Mouse (Mus musculus): Measurements from ENCODE around the gene Fam71f1. TPM values are rescaled to one million over a fixed set of nuclear protein-coding genes. Genes with fewer than 3 reads are reported as not detected.

Gene Fam71f1
- polyA plus RNA-seq, 1 experiment from 2014 or later, result not detected

DNA sequence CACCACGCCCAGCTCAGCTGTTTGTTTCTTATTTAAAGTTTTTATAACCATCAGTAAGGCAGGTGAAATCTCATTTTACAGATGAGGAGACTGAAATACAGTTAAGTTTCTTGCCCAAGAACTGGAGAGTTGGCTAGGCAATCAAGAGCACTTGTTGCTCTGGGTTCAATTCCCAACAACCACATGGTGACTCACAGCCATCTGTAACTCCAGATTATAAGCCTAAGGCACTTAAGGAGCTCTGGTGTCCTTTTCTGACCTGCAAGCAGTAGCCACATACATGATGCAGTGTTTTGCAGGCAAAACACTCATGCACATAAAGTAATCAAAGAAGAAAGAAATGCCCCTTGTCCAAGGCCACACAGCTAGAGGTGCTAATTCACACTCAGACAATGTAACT is 46.3 kb downstream of the Fam71f1 start:
- ATAC-seq (ENCODE audit: insufficient number of reproducible peaks, low FRiP score, low TSS enrichment, low read depth), result no peak
- 93% methylated on average over 1 of the region's 1 CpGs for WGBS
- Histone ChIP-seq H3K9me3 (replicated peaks) (no peaks in the 10 kb centered on the region), H3K4me3 (replicated peaks) (no peak overlapping the region), H3K27ac (replicated peaks) (no peak overlapping the region), H3K4me2 (replicated peaks) (no peak overlapping the region), H3K27me3 (no peaks in the 10 kb centered on the region), H3K4me1 (peaks cover 23% of the 10 kb centered on the region), H3K36me3 (peaks cover 42% of the 10 kb centered on the region), H3K9ac (no peak overlapping the region)

DNA sequence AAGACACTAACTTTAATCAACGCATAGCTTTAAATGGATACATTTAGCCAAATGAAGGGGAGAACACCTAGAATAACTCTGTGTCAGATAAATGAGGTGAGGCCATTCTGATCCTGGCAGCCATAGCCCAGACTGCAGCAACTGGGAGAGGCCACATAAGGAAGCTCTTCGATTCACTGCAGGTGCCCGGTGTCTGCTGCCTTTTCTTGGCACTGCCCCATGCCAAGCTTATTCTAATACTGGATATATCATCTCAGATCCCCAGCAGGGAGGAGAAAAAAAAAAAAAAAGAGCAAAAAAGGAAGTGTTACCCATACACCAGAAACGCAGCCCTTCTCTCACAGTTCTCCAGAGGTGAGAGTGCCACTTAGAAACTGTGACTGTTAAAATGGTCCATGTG is 58.4 kb downstream of the Fam71f1 start:
- Histone ChIP-seq H3K27ac (replicated peaks) (no peak overlapping the region), H3K4me3 (replicated peaks) (no peak overlapping the region), H3K9me3 (replicated peaks) (no peaks in the 10 kb centered on the region), H3K9ac (no peak overlapping the region), H3K4me2 (replicated peaks) (no peak overlapping the region), H3K36me3 (peaks cover 60% of the 10 kb centered on the region), H3K27me3 (no peaks in the 10 kb centered on the region), H3K4me1 (no peaks in the 10 kb centered on the region)
- no peak for ATAC-seq (ENCODE audit: insufficient number of reproducible peaks, low FRiP score, low TSS enrichment, low read depth)
- WGBS, result 87% methylated on average over 4 of the region's 4 CpGs

DNA sequence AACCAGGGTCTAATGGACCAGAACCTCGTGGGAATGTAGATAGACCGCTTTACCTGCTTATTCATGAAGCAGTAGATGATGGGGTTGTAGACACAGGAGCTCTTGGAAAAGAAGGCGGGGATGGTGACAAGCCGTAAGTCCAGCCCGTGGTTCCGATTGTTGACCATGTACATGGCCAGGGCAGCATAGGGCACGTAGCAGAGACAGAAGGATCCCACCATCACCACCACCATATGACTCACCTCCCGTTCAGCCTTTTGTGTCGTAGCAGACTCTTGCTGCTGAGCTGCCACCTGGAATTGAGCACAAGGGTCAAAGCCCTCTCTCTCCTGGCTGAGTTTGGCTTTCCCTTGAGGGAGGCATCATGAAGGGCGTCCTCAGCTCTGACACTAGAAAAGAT is 59.7 kb downstream of the Fam71f1 start:
- H3K4me1 ChIP-seq, result no peaks in the 10 kb centered on the region
- no peak overlapping the region for H3K4me2 ChIP-seq (replicated peaks)
- ATAC-seq (ENCODE audit: insufficient number of reproducible peaks, low FRiP score, low TSS enrichment, low read depth), result no peak
- WGBS, result 92% methylated on average over 10 of the region's 10 CpGs
- no peak overlapping the region for H3K4me3 ChIP-seq (replicated peaks)
- H3K27me3 ChIP-seq, result no peaks in the 10 kb centered on the region
- H3K9me3 ChIP-seq (replicated peaks), result no peaks in the 10 kb centered on the region
- H3K27ac ChIP-seq (replicated peaks), result no peak overlapping the region
- peaks cover 49% of the 10 kb centered on the region for H3K36me3 ChIP-seq
- no peak overlapping the region for H3K9ac ChIP-seq

DNA sequence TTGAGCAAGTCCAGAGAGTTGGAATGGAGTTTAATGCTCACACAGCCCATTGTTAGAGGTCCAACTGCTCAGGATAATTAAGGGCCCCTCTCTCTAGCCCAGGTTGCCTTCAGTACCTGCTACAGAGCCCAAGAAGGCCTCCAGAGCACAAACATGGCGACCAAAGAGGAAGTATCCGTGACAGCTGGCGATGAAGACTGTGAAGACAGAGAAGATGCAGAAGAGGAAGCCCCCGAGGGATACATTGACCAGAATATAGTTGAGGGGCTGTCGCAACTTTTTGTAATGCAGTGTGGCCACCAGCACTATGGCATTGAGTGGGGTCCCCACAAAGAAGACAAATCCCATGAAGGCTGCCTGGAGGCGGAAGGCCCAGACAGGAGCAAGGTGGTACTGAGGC is 61.0 kb downstream of the Fam71f1 start:
- Histone ChIP-seq H3K4me1 (no peaks in the 10 kb centered on the region), H3K4me3 (replicated peaks) (no peak overlapping the region), H3K9me3 (replicated peaks) (no peaks in the 10 kb centered on the region), H3K4me2 (replicated peaks) (no peak overlapping the region), H3K27me3 (no peaks in the 10 kb centered on the region), H3K36me3 (peaks cover 37% of the 10 kb centered on the region), H3K27ac (replicated peaks) (no peak overlapping the region), H3K9ac (no peak overlapping the region)
- WGBS, result 93% methylated on average over 6 of the region's 6 CpGs
- ATAC-seq (ENCODE audit: insufficient number of reproducible peaks, low FRiP score, low TSS enrichment, low read depth), result no peak

DNA sequence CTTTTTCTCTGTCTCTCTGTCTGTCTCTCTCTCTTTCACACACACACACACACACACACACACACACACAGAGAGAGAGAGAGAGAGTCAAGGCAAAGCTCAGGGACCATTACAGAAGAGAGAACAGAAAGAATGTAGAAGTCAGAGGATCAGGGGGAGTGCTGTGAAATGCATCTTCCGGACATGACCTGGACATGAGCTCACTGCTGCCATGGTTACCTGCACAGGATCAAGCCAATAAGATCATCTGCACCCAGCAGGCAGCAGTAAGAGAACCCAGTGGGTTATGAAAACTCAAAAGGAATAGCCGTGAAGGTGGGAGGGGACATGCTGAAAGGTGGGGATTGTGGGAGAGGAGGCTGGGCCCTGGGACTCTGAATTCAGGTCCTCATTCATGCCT is 63.5 kb downstream of the Fam71f1 start:
- H3K9me3 ChIP-seq (replicated peaks), result no peaks in the 10 kb centered on the region
- H3K27me3 ChIP-seq, result no peaks in the 10 kb centered on the region
- peaks cover 5% of the 10 kb centered on the region; the same call in 1 of the 2 replicates for H3K4me1 ChIP-seq
- WGBS, result 55% methylated on average over 2 of the region's 2 CpGs
- no peak overlapping the region for H3K4me3 ChIP-seq (replicated peaks)
- no peak overlapping the region for H3K4me2 ChIP-seq (replicated peaks)
- H3K27ac ChIP-seq (replicated peaks), result no peak overlapping the region
- no peak for ATAC-seq (ENCODE audit: insufficient number of reproducible peaks, low FRiP score, low TSS enrichment, low read depth)
- H3K36me3 ChIP-seq, result peaks cover 13% of the 10 kb centered on the region
- no peak overlapping the region for H3K9ac ChIP-seq

Other genes with a start within 250 kb of the Fam71f1 start
- 33.1 and 35.8 TPM in 2 replicates for gene Rbm28, start 154.1 kb upstream of the Fam71f1 start, polyA plus RNA-seq (2015; fragmentation: Nextera tagmentation; extraction: Ambion mirVana)
- 0.59 and 0.79 TPM in 2 replicates for gene Prrt4, start 139.6 kb upstream of the Fam71f1 start, polyA plus RNA-seq (2015; fragmentation: Nextera tagmentation; extraction: Ambion mirVana)
- 51.0 and 60.5 TPM in 2 replicates for gene Impdh1, start 102.8 kb upstream of the Fam71f1 start, polyA plus RNA-seq (2015; fragmentation: Nextera tagmentation; extraction: Ambion mirVana)
- 38.3 and 40.7 TPM in 2 replicates for gene Hilpda, start 46.7 kb upstream of the Fam71f1 start, polyA plus RNA-seq (2015; fragmentation: Nextera tagmentation; extraction: Ambion mirVana)
- 0.43 and 0.70 TPM in 2 replicates for gene Fam71f2, start 39.5 kb upstream of the Fam71f1 start, polyA plus RNA-seq (2015; fragmentation: Nextera tagmentation; extraction: Ambion mirVana)
- gene Calu, start 28.9 kb downstream of the Fam71f1 start, polyA plus RNA-seq (2015; fragmentation: Nextera tagmentation; extraction: Ambion mirVana), result 457 and 464 TPM in 2 replicates
- 0.85 and 1.2 TPM in 2 replicates for gene Opn1sw, start 69.3 kb downstream of the Fam71f1 start, polyA plus RNA-seq (2015; fragmentation: Nextera tagmentation; extraction: Ambion mirVana)
- gene Ccdc136, start 77.2 kb downstream of the Fam71f1 start, polyA plus RNA-seq (2015; fragmentation: Nextera tagmentation; extraction: Ambion mirVana), result 23.6 and 24.0 TPM in 2 replicates
- gene Flnc, start 114.1 kb downstream of the Fam71f1 start, polyA plus RNA-seq (2015; fragmentation: Nextera tagmentation; extraction: Ambion mirVana), result 24.0 and 28.7 TPM in 2 replicates
- 243 and 252 TPM in 2 replicates for gene Atp6v1f, start 148.6 kb downstream of the Fam71f1 start, polyA plus RNA-seq (2015; fragmentation: Nextera tagmentation; extraction: Ambion mirVana)
- not detected in 2 replicates for gene Atp6v1fnb, start 152.3 kb downstream of the Fam71f1 start, polyA plus RNA-seq (2015; fragmentation: Nextera tagmentation; extraction: Ambion mirVana)
- 26.2 and 28.3 TPM in 2 replicates for gene Kcp, start 188.8 kb downstream of the Fam71f1 start, polyA plus RNA-seq (2015; fragmentation: Nextera tagmentation; extraction: Ambion mirVana)
- 6.8 and 8.2 TPM in 2 replicates for gene Irf5, start 207.5 kb downstream of the Fam71f1 start, polyA plus RNA-seq (2015; fragmentation: Nextera tagmentation; extraction: Ambion mirVana)

All from embryonic facial prominence, embryonic 15.5 days (tissue).